Mouse (Mus musculus) right cerebral cortex, postnatal 4 days (tissue): Measurements from ENCODE around the gene Arpc4.

Experiments
- DNase-seq: peaks from one replicate; pipeline ENCODE4 v3.0.0-alpha.2; 2022

The Arpc4 gene

DNA sequence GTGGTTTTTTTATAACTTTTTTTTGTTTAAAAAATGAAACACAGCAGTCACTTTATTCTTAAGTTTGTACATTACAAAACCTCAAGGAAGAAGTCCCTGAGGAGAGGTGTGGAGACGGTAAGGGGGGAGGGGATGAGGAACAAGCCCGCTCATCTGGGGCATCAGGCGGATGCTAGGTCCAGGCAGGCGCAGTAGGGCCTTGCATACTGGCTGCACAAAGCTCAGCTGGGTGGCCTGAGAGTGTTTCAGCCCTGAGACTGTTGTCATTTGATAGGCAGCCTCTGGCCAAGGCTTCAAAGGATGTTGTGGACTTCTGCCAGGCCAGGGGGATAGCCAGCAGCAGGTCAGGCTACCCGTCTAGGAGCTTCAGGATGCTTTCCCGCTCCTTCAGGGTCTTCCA, 11.3 kb upstream of the Arpc4 start:
- no peak for DNase-seq

DNA sequence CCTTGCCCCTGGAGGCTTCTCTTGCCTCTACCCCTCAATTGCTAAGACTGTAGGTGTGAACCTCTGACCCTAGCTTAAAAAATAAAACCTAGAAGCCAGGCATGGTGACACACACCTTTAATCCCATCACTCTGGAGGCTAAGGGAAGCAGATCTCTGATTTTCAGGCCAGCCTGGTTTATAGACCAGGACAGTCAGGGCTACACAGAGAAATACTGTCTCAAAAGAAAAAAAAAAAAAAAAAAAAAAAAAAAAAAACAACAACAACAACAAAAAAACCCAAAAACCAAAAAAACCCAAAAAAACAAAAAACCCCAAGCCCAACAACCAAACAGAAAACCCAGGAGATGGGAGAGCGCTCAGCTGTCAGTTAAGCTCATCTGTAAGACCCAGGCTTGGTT, 10.3 kb upstream of the Arpc4 start:
- DNase-seq: no peak

DNA sequence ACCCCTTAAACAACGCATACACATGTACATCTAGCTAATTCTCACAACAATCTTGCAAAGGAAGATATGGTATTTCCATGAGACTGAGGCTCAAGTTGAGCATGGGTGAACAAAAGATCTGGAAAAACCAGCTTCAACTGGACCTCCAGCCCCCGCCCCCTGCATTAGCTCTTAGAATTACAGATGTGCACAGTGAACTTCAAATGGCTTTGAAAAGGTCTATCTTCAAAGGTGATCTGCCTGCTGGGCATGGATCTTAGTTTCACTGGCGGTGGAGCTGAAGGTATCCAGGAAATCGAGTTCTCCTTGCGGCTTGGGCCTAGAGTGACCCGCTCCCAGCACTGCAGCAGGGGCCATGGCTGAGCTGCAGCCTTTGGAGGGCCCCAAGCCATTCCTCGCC, 9.8 kb upstream of the Arpc4 start:
- DNase-seq: no peak

DNA sequence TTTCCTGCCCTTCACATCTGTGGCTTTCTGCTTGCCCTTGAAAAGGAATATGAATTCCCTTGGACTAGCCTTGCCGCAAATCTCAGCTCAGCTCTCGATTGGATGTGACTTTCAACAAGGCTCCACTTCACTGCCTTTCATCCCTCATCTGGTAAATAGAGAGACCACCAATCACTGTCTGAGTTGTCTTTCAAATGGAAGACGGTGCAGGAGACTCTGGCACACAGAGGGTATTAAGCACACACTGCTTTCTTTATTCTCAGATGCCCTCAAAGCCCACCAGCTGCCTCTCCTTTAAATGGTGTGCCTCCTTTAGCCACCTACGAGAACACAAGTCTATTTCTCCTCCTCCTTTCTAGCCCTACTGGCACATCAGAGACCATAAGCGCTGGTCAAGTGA, 9.3 kb upstream of the Arpc4 start:
- DNase-seq: no peak

DNA sequence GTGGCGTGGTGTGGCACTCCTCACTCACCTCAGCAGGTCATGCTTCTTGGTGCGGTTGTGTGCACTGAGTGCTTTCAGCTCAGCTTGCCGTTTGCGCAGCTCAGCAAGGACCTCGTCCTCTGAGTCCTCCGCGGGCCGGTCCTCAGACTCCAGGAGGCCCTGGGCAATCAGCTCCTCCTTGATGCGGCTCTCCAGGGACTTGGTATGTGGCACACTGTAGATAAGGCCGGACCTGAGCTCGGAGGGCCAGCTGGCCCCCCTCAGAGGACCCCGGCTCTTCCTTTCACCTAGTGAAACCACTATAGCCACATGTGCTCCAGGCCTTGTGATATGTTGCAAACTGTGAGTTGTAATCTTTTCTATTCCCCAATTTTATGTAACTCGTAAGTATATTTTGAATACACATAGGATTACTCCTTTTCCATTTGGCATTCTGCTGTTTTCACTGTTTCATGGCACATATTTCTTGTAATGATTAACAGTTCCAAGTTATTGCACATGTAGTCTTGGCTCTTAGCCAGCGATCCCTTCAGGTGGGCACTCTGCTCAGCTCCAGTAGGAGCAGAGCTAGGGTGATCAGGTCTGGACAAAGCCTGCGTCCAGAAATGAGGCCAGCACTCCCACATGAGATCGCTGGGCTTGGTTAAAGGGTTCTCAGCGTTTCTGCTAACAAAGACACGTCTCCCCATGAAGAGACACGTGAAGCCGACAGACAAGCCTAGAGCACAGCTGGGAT, 7.6 kb upstream of the Arpc4 start:
- DNase-seq: no peak

DNA sequence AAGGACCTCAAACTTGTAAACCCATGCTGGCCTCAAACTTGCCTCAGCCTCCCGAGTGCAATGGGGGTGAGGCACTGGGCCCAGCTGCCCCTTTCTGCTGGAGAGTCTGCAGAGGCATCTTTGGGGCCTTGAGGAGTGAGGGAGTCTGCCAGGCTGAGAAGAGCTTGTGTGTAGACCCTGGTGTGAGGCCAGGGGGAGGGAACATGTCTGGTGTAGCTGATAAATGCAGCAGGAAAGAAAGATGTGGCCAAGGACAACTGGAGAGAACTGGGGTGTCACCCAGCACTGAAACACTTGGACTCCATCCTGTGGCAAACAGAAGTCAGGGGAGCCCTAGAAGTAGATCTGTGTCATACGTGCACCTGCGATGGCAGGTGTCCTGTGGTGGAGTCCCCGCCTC, 4.4 kb upstream of the Arpc4 start:
- DNase-seq: no peak

DNA sequence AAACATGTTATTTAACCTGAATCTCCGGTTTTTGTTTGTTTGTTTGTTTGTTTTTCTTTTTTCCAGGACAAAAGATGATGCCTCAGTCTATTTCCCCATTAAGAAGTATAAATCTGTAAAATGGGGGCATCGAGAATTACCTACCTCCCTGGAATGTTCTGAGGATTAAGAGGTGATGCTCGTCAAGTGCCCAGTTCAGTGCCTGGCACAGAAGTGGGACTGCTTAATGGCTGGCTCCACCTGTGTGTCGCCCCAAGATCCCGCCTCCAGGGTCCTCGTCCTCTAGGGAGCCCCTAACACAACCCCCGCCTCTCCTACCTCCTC, 781 bp upstream of the Arpc4 start:
- no peak for DNase-seq

DNA sequence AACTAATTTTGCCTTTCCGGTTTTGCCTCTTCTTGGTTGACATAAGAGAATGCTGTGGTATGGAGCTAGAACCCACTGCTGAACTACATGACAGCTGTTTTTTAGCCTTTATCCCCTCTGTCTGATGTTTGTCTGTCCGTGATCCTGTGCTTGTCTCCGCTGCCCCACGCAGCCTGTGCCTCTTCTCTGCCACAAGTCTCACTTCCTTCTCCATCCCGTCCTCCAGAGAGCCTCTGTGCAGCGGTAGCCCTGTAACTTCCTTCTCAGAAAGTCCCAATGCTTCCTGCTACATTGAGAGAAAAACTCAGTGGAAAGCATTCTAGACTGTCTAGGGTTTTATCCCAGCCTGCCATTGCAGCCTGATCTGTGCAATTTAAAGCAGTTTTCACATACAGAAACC, 1.3 kb downstream of the Arpc4 start:
- DNase-seq: no peak

DNA sequence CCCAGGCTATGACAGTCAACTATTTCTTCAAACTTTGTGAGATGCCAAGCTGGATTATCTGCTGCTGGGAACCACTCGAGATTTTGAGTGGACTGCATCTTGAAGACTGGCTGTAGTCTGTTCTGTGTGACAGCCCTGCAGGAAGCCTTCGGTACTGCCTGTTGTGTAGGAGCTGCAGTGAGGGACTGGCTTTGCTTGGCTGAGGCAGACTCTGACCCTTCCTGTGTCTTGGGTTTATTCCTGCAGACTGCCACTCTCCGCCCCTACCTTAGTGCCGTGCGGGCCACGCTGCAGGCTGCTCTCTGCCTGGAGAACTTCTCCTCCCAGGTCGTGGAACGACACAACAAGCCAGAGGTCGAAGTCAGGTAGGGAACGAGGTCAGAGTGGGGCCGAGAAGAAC, 2.6 kb downstream of the Arpc4 start:
- DNase-seq: no peak

DNA sequence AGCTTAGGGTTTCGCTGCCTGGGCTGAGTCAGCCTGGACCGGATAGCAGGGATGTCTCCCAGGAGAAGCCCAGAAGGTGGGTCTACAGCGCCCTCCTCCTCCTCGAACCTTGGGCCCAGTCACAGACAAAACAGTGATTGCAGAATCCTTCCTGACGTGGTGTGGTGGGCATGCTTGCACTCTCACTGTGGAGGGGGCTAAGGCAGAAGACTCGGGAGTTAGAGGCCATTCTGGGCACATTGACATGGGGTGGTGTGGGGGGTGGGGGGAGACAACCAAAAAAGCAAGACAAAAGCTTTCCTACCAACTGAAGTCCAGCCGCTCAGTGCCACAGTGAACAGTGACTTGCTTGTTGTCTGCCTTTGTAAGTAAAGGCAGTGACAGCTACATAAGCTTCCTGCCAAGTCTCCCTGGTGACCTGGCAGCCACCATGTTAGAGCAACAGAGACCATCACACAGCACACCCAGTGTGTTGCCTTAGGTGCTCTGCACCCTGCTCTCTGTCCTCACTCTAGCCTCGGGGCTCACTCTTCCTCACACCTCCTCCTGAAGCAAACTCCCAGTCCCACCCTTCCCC, 6.5 kb downstream of the Arpc4 start:
- no peak for DNase-seq

DNA sequence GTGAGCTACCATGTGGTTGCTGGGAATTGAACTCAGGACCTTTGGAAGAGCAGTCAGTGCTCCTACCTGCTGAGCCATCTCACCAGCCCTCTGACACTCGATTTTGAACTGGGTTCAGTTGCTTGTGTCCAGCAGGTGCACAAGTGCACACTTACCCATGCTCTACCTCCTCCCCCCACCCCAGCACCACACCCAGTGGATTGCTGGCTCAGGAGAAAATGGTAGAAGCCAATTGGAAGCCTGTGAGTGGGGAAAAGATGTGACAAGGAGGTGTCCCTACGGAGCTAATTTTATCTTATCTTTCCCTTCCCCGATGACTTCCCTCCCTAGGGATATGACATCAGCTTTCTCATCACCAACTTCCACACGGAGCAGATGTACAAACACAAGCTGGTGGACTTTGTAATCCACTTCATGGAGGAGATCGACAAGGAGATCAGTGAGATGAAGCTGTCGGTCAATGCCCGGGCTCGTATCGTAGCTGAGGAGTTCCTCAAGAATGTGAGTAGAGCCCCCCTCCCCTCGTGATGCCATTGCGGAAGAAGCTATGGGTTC, 7.3 kb downstream of the Arpc4 start:
- no peak for DNase-seq

DNA sequence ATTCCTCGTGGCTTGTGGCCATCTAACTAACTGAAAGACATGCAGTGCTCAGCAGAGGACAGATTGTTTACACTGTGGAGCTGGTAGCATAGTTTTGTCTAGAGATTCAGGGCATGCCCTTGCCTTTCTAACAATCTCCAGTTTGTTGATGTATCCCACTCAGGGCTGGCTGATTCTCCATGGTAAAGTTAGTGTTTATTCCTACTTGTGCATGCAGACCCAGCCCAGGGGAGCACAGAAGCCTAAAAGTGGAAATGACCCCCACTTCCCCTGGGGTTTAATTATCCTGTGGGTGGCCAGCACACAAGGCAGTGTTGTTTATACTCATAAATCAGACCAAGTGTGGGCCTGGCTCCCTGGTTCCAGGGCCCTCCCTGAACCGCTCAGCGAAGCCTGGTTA, 8.1 kb downstream of the Arpc4 start:
- DNase-seq: no peak

DNA sequence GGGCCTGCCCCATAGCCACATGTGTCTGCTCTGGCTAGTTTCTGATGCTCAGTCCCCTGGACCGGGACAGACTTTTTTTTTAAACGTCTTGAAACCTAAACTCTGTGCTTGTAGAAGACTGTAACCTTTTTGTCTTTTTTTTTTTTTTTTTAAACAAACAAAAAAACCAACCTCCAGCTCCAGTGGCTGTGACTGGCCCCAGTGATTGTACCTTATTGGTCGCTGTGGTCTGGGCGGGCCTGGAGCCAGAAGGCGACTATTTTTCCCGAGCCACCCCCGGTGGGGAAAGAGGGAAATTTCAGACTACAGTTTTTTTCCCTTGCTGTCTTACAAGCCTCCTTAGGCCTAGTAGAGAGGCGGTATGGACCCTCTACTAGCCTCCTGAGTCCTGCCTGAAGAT, 11.0 kb downstream of the Arpc4 start, which contains the start of gene Ttll3:
Gene Ttll3, plus strand, starts transcription at position 301 of the 400 bp plus-strand sequence.
- no peak for DNase-seq

DNA sequence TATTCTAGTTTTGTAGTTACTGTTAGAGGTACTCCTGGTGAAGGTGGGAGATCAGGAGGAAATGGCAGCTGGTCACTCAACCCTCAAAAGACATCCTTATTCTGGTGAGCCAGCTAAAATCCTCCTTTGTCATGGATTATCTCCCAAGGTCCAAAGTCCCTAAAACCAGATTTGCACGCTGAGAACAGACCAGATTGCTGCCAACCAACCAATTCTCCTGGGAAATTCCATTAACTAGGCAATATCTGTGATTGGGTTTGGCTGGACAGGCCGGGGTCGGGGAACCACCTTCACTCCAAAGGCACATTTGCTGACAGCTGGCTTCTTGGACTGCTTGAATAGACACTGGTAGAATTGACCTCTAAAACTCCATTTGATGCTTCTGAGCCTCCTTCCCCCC, 12.8 kb downstream of the Arpc4 start:
- no peak for DNase-seq

DNA sequence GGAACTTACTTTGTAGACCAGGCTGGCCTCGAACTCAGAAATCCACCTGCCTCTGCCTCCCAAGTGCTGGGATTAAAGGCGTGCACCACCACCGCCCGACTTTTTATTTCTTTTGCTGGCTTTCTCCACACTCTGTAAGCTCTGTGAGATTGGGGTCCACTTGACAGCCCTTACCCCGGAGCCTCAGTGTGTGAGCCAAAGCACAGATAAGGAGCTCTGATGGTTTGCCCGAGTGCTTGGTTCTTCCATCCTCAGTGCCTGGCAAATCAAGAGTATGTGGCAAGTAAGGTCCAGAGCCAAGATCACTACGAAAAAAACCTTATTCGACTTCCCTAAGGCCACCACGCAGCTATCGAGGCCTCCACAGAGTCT, 14.1 kb downstream of the Arpc4 start:
- DNase-seq: no peak

DNA sequence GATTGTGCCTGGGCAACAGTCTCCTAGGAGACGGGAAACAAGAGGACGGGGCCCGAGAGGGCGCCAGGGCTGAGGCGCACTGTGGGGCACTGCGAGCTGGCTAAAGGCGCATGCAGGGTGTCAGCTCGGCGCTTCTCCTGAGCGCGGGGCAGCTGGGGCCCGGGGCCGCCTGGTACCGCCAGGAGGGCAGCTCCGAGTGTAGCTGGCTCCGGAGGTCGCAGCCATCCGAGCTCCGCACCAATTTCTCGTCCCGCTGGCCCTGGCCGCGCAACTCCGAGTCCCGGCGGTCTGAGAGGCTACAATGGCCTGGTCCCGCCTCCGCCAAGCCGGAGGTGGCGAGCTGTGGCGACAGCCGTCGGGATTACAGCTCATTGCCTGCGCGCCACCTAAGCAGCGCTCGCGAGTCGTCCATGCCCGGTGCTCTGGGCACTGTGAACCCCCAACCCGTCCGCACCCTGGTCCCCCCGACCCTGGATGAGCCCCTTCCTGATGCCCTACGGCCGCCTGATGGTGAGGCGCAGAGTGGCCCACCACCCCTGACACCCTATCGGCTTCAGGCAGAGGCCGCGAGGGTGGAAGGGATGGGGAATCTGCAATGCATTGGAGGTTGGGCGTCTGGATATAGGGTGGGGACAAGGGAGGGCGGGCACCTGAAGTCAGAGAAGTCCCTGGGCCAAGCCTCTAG, 14.6 kb downstream of the Arpc4 start:
- DNase-seq: peak; percentile 62

DNA sequence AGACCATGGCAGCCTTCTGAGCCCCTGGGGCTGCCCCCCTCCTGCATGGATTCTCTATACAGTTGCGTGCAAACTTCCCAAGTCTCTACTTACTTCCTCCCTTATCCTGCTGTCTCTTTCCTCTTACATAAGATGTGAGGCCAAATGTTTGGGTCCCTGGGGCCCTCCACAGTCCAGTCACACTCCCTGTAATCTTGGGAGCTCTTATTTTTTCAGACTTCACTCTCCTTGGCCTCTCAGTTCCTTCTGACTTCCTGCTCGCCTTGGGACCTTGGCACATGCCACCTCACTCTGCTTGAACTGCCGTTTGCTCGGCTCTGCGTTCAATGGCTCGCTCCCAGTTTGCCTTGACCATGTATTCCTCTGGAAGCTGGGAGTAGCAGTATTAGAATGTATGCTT, 16.0 kb downstream of the Arpc4 start:
- DNase-seq: no peak

DNA sequence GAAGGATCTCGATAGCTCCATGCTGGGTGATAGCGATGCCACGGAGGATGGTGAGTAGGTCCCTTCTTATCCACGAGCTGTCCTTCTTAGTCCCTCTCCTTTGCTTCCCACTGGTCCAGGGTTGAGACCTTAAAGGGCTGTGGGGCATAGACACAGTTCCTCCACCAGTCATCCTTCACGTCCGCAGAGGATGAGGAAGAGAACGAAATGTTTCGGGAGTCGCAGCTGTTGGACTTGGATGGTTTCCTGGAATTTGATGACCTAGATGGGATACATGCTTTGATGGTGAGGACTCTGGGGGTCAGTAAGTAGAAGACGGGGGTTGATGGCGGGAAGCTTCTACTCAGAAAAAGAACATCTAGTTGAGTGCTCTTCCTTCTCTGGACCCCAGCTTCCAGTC, 16.9 kb downstream of the Arpc4 start:
- DNase-seq: no peak

DNA sequence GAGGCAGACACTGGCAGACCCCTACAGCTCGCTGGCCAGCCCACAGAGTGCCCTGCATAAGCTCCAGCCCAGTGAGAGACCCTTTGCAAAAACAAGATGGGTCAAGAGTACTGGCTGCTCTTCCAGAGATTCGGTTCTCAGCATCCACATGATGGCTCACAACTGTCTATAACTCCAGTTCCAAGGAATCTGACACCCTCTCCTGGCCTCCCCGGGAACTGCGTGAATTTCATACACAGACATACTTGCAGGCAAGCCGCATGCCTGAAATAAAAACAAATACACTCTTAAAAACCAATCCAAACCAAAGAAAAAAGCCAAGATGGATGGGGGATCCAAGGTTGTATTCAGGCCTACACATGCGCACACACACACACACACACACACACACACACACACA, 17.6 kb downstream of the Arpc4 start:
- no peak for DNase-seq

DNA sequence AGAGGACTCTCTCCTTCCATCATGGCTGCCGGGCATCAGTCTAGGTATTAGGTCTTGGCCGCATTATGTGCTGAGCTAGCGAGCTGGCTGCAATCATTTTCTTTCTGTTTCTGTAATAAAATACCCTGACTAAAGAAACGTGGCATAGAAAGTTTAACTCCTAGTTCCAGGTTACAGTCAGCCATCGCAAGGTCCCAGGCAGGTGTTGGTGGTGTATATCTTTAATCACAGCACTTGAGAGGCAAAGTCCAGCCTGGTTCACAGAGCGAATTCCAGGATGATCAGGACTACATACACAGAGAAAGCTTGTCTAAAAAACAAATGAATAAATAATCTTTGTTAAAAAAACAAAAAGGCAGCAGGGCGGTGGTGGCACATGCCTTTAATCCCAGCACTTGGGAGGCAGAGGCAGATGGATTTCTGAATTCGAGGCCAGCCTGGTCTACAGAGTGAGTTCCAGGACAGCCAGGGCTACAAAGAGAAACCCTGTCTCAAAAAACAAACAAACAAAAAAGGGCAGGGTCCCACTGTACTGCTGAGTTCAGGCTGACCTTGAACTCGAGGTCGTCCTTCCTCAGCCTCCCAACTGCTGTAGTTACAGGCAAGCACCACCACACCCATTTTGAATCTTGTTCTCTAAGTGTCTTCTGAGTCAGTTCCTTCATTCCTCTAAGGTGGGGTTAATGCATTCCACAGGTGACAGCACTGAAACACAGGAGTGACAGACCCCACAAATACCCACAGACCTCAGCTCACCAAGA, 18.5 kb downstream of the Arpc4 start:
- no peak for DNase-seq

DNA sequence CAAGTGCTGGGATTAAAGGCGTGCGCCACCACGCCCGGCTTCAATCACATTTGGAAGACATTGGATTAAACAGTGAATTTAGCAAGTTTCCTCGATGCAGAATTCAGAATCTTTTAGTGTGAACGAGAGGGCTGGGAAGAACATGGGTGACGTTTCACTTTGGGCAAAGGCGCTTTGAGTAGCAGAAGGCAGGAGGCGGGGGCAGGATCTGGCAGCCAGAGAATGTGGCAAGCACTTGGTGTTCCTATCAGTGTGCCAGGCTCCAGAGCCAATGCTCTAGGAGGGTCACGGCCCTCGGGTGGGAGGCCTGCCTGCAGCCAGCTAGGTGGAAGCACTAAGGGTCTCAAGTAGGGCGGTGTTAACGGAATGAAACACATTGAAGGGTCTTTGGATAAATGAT, 24.2 kb downstream of the Arpc4 start:
- no peak for DNase-seq

DNA sequence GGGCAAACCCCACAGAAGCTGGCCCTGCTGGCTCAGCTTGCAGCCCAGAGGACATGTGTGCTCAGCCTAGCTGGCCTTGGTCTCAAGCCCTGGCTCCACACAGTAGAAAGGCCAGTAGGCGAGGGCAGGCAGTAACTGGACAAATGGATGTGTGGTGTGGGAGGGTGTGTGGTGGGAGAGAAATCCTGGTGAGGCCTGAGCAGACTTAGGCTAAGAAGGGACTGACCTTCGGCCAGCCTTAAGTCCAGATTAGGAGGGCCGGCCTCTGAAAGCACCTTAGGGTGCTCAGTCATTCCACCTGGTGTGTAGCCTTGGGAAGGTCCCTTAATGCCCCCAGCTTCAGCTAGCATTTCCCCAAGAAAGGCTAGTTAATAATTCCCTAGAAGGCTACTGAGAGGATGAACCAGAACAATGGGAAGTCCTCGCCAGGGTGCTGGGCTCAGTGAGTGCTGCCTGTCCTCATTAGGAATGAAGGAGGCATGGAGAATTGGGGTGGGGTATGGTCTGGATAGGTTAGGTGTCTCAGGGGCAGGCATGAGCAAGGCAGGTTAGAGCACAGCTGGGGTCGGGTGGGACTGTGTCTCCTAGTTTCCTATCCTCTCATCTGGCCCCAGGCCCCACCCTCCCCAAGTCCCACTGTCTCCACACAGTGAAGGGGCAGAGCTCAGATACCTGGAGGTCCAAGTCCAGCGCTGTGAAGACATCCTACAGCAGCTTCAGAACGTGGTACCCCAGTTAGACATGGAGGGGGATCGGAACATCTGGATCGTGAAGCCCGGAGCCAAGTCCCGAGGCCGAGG, 26.9 kb downstream of the Arpc4 start:
- DNase-seq: no peak

DNA sequence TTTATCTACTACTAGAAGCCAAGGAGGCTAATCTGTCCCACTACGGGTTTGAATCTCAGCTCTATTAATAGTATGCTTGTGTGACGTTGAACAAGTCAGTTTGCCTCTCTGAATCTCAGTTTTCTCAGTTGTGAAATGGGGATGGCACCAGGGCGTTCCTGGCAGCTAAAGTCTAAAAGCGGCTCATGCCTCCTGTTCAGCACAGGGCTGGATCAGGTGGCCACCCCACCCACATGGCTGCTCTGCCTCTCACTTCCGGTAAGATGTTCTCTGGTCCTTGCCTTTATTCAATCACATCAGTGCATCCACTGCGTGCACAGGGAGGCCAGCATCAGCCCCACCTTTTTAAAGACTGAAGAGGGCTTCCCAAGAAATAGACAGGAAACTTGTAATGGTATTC, 27.6 kb downstream of the Arpc4 start:
- DNase-seq: no peak
